Mouse (Mus musculus) intestine, embryonic 16.5 days (tissue): ENCODE measurements around the gene Slc4a8. TPM values are rescaled to one million over a fixed set of nuclear protein-coding genes. Genes with fewer than 3 reads are reported as not detected.
A peak's percentile ranks its signal among the peaks of the same experiment; 100 is the strongest.

Source experiments
- ATAC-seq: fragments of 200-750 bp; cut with Nextera tagmentation; 2 replicates; pipeline ENCODE4 v1.8.0; 2017; ENCODE audit warnings: moderate TSS enrichment, moderate library complexity
- H3K27ac ChIP-seq: fragments of 300-500 bp; sonication (generic); 2 replicates; pipeline ENCODE4 v1.5.1; 2014; ENCODE audit warnings: mild to moderate bottlenecking, low read length
- H3K27me3 ChIP-seq: fragments of 300-500 bp; sonication (generic); replicated peaks from 2 replicates; pipeline ENCODE4 v1.6.1; 2014; ENCODE audit warnings: low read length, control low read depth, mixed read lengths; ENCODE audit not compliant: control insufficient read depth, insufficient read depth
- H3K36me3 ChIP-seq: fragments of 300-500 bp; sonication (generic); 2 replicates; pipeline ENCODE4 v1.6.1; 2014; ENCODE audit warnings: low read length, control low read depth; ENCODE audit not compliant: control insufficient read depth, insufficient read depth
- H3K4me1 ChIP-seq: fragments of 300-500 bp; sonication (generic); 2 replicates; pipeline ENCODE4 v1.6.1; 2014; ENCODE audit warnings: low read length, control low read depth, mixed read lengths; ENCODE audit not compliant: control insufficient read depth, insufficient read depth
- H3K4me2 ChIP-seq: fragments of 300-500 bp; sonication (generic); 2 replicates; pipeline ENCODE4 v1.6.1; 2014; ENCODE audit warnings: low read depth, low read length, control low read depth
- H3K4me3 ChIP-seq: fragments of 300-500 bp; sonication (generic); 2 replicates; pipeline ENCODE4 v1.5.1; 2014; ENCODE audit warnings: mild to moderate bottlenecking, low read length
- H3K9ac ChIP-seq: fragments of 300-500 bp; sonication (generic); 2 replicates; pipeline ENCODE4 v1.6.1; 2014; ENCODE audit warnings: low read depth, low read length
- H3K9me3 ChIP-seq: fragments of 300-500 bp; sonication (generic); 2 replicates; pipeline ENCODE4 v1.6.1; 2016; ENCODE audit warnings: low read length, control low read depth; ENCODE audit not compliant: control insufficient read depth
- WGBS: fragments of 180-500 bp; shearing (Covaris S2); extraction: QIAGEN DNeasy Blood & Tissue Kit; methylation state at CpG from one replicate; pipeline ENCODE4 v1.1.7; 2014; 5-methylcytosine and 5-hydroxymethylcytosine counted together
- polyA plus RNA-seq: library from polyadenylated mRNA; unstranded; fragments of >200 nt; fragmentation: Nextera tagmentation; extraction: Ambion mirVana; gene quantifications from 2 replicates; pipeline ENCODE4 v1.2.1, GENCODE M21; 2015

The Slc4a8 gene
- polyA plus RNA-seq, 1 experiment from 2014 or later, result 3.2 TPM

DNA sequence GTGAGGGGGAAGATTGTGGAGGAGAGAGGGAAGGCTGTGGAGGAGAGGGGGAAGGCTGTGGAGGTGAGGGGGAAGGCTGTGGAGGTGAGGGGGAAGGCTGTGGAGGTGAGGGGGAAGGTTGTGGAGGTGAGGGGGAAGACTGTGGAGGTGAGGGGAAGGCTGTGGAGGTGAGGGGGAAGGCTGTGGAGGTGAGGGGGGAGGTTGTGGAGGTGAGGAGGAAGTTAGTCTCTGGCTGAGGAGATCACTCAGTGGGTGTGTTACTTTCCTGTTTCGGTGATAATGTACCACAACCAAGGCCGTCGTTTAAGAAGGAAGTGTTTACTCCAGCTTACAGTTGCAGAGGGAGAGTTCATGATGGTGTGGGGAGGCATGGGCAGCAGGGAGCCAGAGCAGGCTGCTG is 96.0 kb downstream of the Slc4a8 start:
- no peaks in the 10 kb centered on the region for H3K36me3 ChIP-seq
- H3K27ac ChIP-seq, result no peak overlapping the region
- no peaks in the 10 kb centered on the region for H3K27me3 ChIP-seq
- no peaks in the 10 kb centered on the region for H3K9me3 ChIP-seq
- ATAC-seq, result no peak
- no peak overlapping the region for H3K4me2 ChIP-seq
- WGBS, result 54% methylated on average over 3 of the region's 3 CpGs
- H3K4me3 ChIP-seq, result no peak overlapping the region
- H3K4me1 ChIP-seq, result no peaks in the 10 kb centered on the region
- H3K9ac ChIP-seq, result no peak overlapping the region

GRCm38 (mm10) chr15:100860856-100861255 is 99.3 kb downstream of the Slc4a8 start:
- no peak overlapping the region for H3K9ac ChIP-seq
- 0 out of 2 replicates have a peak, but pooled peaks cover 4% of the 10 kb centered on the region for H3K9me3 ChIP-seq
- H3K4me3 ChIP-seq, result no peak overlapping the region
- no peaks in the 10 kb centered on the region for H3K27me3 ChIP-seq
- WGBS, result 28% methylated on average over 5 of the region's 5 CpGs
- H3K4me1 ChIP-seq, result no peaks in the 10 kb centered on the region
- no peak overlapping the region for H3K4me2 ChIP-seq
- H3K36me3 ChIP-seq, result no peaks in the 10 kb centered on the region
- no peak for ATAC-seq
- H3K27ac ChIP-seq, result no peak overlapping the region

GRCm38 (mm10) chr15:100865556-100865955 is 104.0 kb downstream of the Slc4a8 start:
- 0 out of 2 replicates have a peak, but pooled peaks cover 4% of the 10 kb centered on the region for H3K9me3 ChIP-seq
- no peak overlapping the region for H3K27ac ChIP-seq
- ATAC-seq, result no peak
- H3K9ac ChIP-seq, result no peak overlapping the region
- WGBS, result 48% methylated on average over 3 of the region's 3 CpGs
- no peaks in the 10 kb centered on the region for H3K36me3 ChIP-seq
- peaks cover 16% of the 10 kb centered on the region for H3K27me3 ChIP-seq
- no peak overlapping the region for H3K4me3 ChIP-seq
- no peak overlapping the region for H3K4me2 ChIP-seq
- peaks cover 5% of the 10 kb centered on the region for H3K4me1 ChIP-seq

DNA sequence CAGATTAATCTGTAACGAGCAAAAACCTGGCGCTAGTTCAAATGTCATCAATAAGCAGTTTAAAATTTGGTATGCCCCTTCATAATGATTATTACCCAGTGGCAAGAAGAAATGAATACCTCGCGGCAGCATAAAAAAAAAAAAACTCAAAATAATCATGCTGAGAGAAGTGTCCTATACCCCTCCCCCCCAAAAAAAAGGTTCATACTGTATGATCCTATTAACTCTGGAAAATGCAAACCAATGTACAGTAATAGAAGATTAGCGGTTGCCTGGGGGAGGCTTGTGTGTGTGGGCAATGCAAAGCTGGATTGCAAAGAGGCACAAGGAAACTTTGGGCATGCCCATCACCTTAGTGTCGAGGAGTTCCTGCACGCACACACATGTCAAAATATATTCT is 108.0 kb downstream of the Slc4a8 start, which contains the start of gene Scn8a:
TSS of gene Scn8a (plus strand) at position 301 of the 400 bp plus-strand sequence.
- peaks cover 44% of the 10 kb centered on the region for H3K27me3 ChIP-seq
- no peak for ATAC-seq
- WGBS, result 69% methylated on average over 7 of the region's 7 CpGs
- H3K36me3 ChIP-seq, result no peaks in the 10 kb centered on the region
- peak within 1 kb of the TSS; percentile 40; the same call in 1 of the 2 replicates for H3K9ac ChIP-seq
- H3K4me1 ChIP-seq, result peaks cover 11% of the 10 kb centered on the region
- peak within 1 kb of the TSS; percentile 95 for H3K4me2 ChIP-seq
- H3K4me3 ChIP-seq, result peak within 1 kb of the TSS; percentile 67
- H3K9me3 ChIP-seq, result 0 out of 2 replicates have a peak, but pooled peaks cover 4% of the 10 kb centered on the region
- no peak within 1 kb of the TSS for H3K27ac ChIP-seq

GRCm38 (mm10) chr15:100870001-100870774 is 108.6 kb downstream of the Slc4a8 start:
- WGBS, result 4% methylated on average over 41 of the region's 66 CpGs
- H3K4me3 ChIP-seq, result peak overlapping the region; percentile 67
- H3K36me3 ChIP-seq, result no peaks in the 10 kb centered on the region
- peaks cover 46% of the 10 kb centered on the region for H3K27me3 ChIP-seq
- 0 out of 2 replicates have a peak, but pooled peaks cover 4% of the 10 kb centered on the region for H3K9me3 ChIP-seq
- H3K4me1 ChIP-seq, result peaks cover 11% of the 10 kb centered on the region
- H3K4me2 ChIP-seq, result peak overlapping the region; percentile 95
- no peak overlapping the region for H3K27ac ChIP-seq
- peak overlapping the region; percentile 40; the same call in 1 of the 2 replicates for H3K9ac ChIP-seq
- peak; percentile 82 for ATAC-seq

- peaks cover 49% of the 10 kb centered on the region for H3K27me3 ChIP-seq
- peak; percentile 67 for ATAC-seq
- under 1% methylated on average over 20 of the region's 69 CpGs for WGBS
These were observed 109.2 kb downstream of the Slc4a8 start for GRCm38 (mm10) chr15:100870775-100871106.

GRCm38 (mm10) chr15:100871107-100872011 is 109.8 kb downstream of the Slc4a8 start:
- no peaks in the 10 kb centered on the region for H3K36me3 ChIP-seq
- peak; percentile 33; the same call in 1 of the 2 replicates for ATAC-seq
- no peaks in the 10 kb centered on the region for H3K9me3 ChIP-seq
- peak overlapping the region; percentile 95 for H3K4me2 ChIP-seq
- H3K9ac ChIP-seq, result peak overlapping the region; percentile 69
- H3K4me3 ChIP-seq, result peak overlapping the region; percentile 67
- no peak overlapping the region for H3K27ac ChIP-seq
- peaks cover 49% of the 10 kb centered on the region for H3K27me3 ChIP-seq
- under 1% methylated on average over 53 of the region's 53 CpGs for WGBS
- peaks cover 11% of the 10 kb centered on the region for H3K4me1 ChIP-seq

More at GRCm38 (mm10) chr15:100870775-100871106, 109.2 kb downstream of the Slc4a8 start:
- Histone ChIP-seq H3K36me3 (no peaks in the 10 kb centered on the region), H3K4me1 (peaks cover 11% of the 10 kb centered on the region), H3K4me3 (peak overlapping the region; percentile 67), H3K9me3 (0 out of 2 replicates have a peak, but pooled peaks cover under 1% of the 10 kb centered on the region), H3K9ac (peak overlapping the region; percentile 69), H3K4me2 (peak overlapping the region; percentile 95), H3K27ac (no peak overlapping the region)

DNA sequence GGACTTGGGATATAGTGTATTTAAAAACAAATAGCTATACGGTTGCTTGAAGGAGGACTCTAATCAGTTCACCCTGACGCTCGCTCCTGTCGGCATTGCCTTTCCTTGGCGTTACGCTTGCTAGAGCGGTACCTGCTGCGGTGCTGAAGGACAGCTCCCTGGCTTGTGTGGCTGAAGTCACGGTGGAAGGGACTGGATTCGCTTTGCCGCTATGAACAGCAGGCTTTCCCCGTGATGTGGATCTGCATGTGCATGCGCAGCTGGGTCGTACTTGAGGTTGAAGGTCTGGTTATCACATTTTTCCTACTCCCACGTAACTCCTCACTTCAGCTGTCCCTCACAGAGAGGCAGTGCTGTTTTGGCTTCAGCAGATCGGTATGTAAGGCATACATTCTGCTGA is 111.6 kb downstream of the Slc4a8 start:
- Histone ChIP-seq H3K9me3 (no peaks in the 10 kb centered on the region), H3K4me1 (peaks cover 11% of the 10 kb centered on the region), H3K9ac (no peak overlapping the region), H3K4me2 (no peak overlapping the region), H3K36me3 (no peaks in the 10 kb centered on the region), H3K27ac (no peak overlapping the region), H3K27me3 (peaks cover 48% of the 10 kb centered on the region), H3K4me3 (no peak overlapping the region)
- WGBS, result 3% methylated on average over 16 of the region's 16 CpGs
- ATAC-seq, result 0 out of 2 replicates have a peak, but pooled peaks have one; percentile 57
